Mouse (Mus musculus) gastrocnemius, adult 18-20 months (tissue): ENCODE results near the gene Hist1h2ae. TPM values are rescaled to one million over a fixed set of nuclear protein-coding genes. Genes with fewer than 3 reads are reported as not detected.

Experiments used
- DNase-seq: peaks from one replicate; pipeline ENCODE4 v3.0.0; 2021; ENCODE audit warnings: low spot score
- microRNA-seq: library from miRNA; unstranded; fragments of <30 nt; microRNA quantifications from one replicate; pipeline ENCODE4 v1.2.0, GENCODE M21; 2021
- total RNA-seq, 2 experiments: library from RNA; stranded (reverse); gene quantifications; 2 replicates each; pipeline ENCODE4 v1.2.3; 2021

Gene Hist1h2ae
- total RNA-seq, 2 experiments from 2014 or later: 0.41 to 0.85 TPM

DNA sequence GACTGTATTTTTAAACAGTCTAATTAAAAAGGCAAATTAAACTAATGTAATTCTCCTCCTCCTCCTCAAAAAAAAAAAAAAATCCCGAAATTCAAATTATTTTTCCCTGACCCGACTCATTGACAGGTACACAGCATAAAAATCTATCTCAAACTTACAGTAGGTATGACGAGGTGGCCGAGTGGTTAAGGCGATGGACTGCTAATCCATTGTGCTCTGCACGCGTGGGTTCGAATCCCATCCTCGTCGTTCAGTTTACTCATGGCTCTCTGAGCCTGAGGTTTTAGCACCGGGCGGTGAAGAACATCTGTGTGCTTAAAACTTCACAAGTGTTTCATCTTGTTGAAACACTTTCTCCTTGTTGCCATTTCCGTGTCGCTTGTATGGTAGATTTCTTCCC is 49.3 kb downstream of the Hist1h2ae start:
- DNase-seq: peak; percentile 74

Small RNAs within 50 kb of the gene (microRNA-seq; reads per million reads assigned to microRNA genes)
- gene Gm44297 (not detected), gene Gm44359 (not detected), gene Gm44394 (not detected)

Other genes with a start within 250 kb of the Hist1h2ae start
- 10 to 100 TPM in 1 of 2 experiments, 1 to 10 TPM in 1; 9.9 to 11.7 TPM for gene Zfp322a, start 202.0 kb downstream of the Hist1h2ae start, total RNA-seq
- 1 to 10 TPM; 3.8 to 4.2 TPM for gene Abt1, start 147.4 kb downstream of the Hist1h2ae start, total RNA-seq
- gene Btn1a1, start 105.3 kb downstream of the Hist1h2ae start, total RNA-seq: not detected
- gene Btn2a2, start 82.4 kb downstream of the Hist1h2ae start, total RNA-seq: not detected
- 100 to 1,000 TPM; 149 to 163 TPM for gene Hist1h4h, start 40.2 kb downstream of the Hist1h2ae start, total RNA-seq
- 1 to 10 TPM in 1 of 2 experiments, under 1 TPM in 1; 0.73 to 1.9 TPM for gene Hist1h2af, start 37.3 kb downstream of the Hist1h2ae start, total RNA-seq
- under 1 TPM; 0.55 to 0.57 TPM for gene Hist1h3g, start 35.8 kb downstream of the Hist1h2ae start, total RNA-seq
- 1 to 10 TPM; 1.0 to 1.1 TPM for gene Hist1h2bh, start 27.8 kb downstream of the Hist1h2ae start, total RNA-seq
- 1 to 10 TPM; 3.0 to 4.8 TPM for gene Hist1h3f, start 27.2 kb downstream of the Hist1h2ae start, total RNA-seq
- 10 to 100 TPM in 1 of 2 experiments, 1 to 10 TPM in 1; 8.3 to 12.3 TPM for gene Hist1h4f, start 19.6 kb downstream of the Hist1h2ae start, total RNA-seq
- under 1 TPM; 0.83 to 0.89 TPM for gene Hist1h1d, start 18.0 kb downstream of the Hist1h2ae start, total RNA-seq
- 10 to 100 TPM; 11.6 to 12.3 TPM for gene Hist1h3e, start 8.9 kb downstream of the Hist1h2ae start, total RNA-seq
- 1 to 10 TPM; 2.2 to 3.7 TPM for gene Hist1h2bg, start 176 bp upstream of the Hist1h2ae start, total RNA-seq
- 1 to 10 TPM; 1.3 to 5.3 TPM for gene Hist1h2bf, start 3.0 kb upstream of the Hist1h2ae start, total RNA-seq
- 1 to 10 TPM in 1 of 2 experiments, under 1 TPM in 1; 0.80 to 1.7 TPM for gene Hist1h2ad, start 3.2 kb upstream of the Hist1h2ae start, total RNA-seq
- gene Hist1h3d, start 4.5 kb upstream of the Hist1h2ae start, total RNA-seq: 1 to 10 TPM; 3.2 to 3.7 TPM
- 10 to 100 TPM; 33.6 to 46.4 TPM for gene Hist1h4d, start 10.4 kb upstream of the Hist1h2ae start, total RNA-seq
- 10 to 100 TPM; 13.2 to 15.7 TPM for gene Hist1h2be, start 49.9 kb upstream of the Hist1h2ae start, total RNA-seq
- gene Hist1h1e, start 51.3 kb upstream of the Hist1h2ae start, total RNA-seq: 10 to 100 TPM; 31.1 to 41.1 TPM
- gene Hist1h2ac, start 112.7 kb upstream of the Hist1h2ae start, total RNA-seq: 1 to 10 TPM in 1 of 2 experiments, under 1 TPM in 1; 0.68 to 1.3 TPM
- gene Hist1h2bc, start 113.0 kb upstream of the Hist1h2ae start, total RNA-seq: 10 to 100 TPM; 66.4 to 69.8 TPM
- gene Hist1h1t, start 124.6 kb upstream of the Hist1h2ae start, total RNA-seq: not detected
- gene Hist1h4c, start 127.2 kb upstream of the Hist1h2ae start, total RNA-seq: 10 to 100 TPM; 57.1 to 66.2 TPM
- 10 to 100 TPM; 25.6 to 25.7 TPM for gene Hfe, start 139.6 kb upstream of the Hist1h2ae start, total RNA-seq
- gene Hist1h1c, start 167.6 kb upstream of the Hist1h2ae start, total RNA-seq: 100 to 1,000 TPM; 157 to 219 TPM
- gene Hist1h3c, start 174.4 kb upstream of the Hist1h2ae start, total RNA-seq: not detected
- gene Hist1h2bb, start 175.5 kb upstream of the Hist1h2ae start, total RNA-seq: 1 to 10 TPM; 1.3 to 1.4 TPM
- under 1 TPM in 1 of 2 experiments, not detected in 1; 0.82 TPM for gene Hist1h2ab, start 179.9 kb upstream of the Hist1h2ae start, total RNA-seq
- 1 to 10 TPM in 1 of 2 experiments, not detected in 1; 1.3 TPM for gene Hist1h3b, start 181.0 kb upstream of the Hist1h2ae start, total RNA-seq
- 1 to 10 TPM; 1.6 to 1.9 TPM for gene Hist1h4b, start 185.8 kb upstream of the Hist1h2ae start, total RNA-seq
- gene Hist1h4a, start 190.0 kb upstream of the Hist1h2ae start, total RNA-seq: 1 to 10 TPM in 1 of 2 experiments, under 1 TPM in 1; 0.89 to 2.8 TPM
- gene Hist1h3a, start 191.2 kb upstream of the Hist1h2ae start, total RNA-seq: 1 to 10 TPM; 5.1 to 5.3 TPM
- under 1 TPM; 0.66 to 0.76 TPM for gene Hist1h1a, start 192.4 kb upstream of the Hist1h2ae start, total RNA-seq
- not detected for gene Trim38, start 198.7 kb upstream of the Hist1h2ae start, total RNA-seq
- not detected for gene Slc17a2, start 235.8 kb upstream of the Hist1h2ae start, total RNA-seq